Mouse (Mus musculus) retina, embryonic 14.5 days (tissue): ENCODE measurements around the gene Msantd3.

Experiments used
- DNase-seq: peaks from one replicate; pipeline ENCODE4 v3.0.0-alpha.2; 2015; ENCODE audit warnings: low spot score

The Msantd3 gene

GRCm38 (mm10) chr4:48554132-48554531 is 14.4 kb downstream of the Msantd3 start:
- no peak for DNase-seq

- peak; percentile 67 for DNase-seq
Measured at GRCm38 (mm10) chr4:48555729-48556128, 16.0 kb downstream of the Msantd3 start.

- no peak for DNase-seq
Measured at GRCm38 (mm10) chr4:48559652-48560051, 19.9 kb downstream of the Msantd3 start.

GRCm38 (mm10) chr4:48561824-48562223 is 22.1 kb downstream of the Msantd3 start:
- DNase-seq: no peak

GRCm38 (mm10) chr4:48564962-48565361 is 25.2 kb downstream of the Msantd3 start:
- DNase-seq: no peak

- DNase-seq: no peak
Measured at GRCm38 (mm10) chr4:48576361-48576760, 36.6 kb downstream of the Msantd3 start.

- no peak for DNase-seq
Measured at GRCm38 (mm10) chr4:48577831-48578230, 38.1 kb downstream of the Msantd3 start.

GRCm38 (mm10) chr4:48578399-48578798 is 38.7 kb downstream of the Msantd3 start:
- no peak for DNase-seq

GRCm38 (mm10) chr4:48579475-48580110 is 39.9 kb downstream of the Msantd3 start:
- no peak for DNase-seq

- DNase-seq: peak; percentile 61
Measured at GRCm38 (mm10) chr4:48581201-48581600, 41.5 kb downstream of the Msantd3 start.

GRCm38 (mm10) chr4:48581993-48582392 is 42.3 kb downstream of the Msantd3 start:
- DNase-seq: peak; percentile 29

GRCm38 (mm10) chr4:48582941-48583340 is 43.2 kb downstream of the Msantd3 start:
- peak; percentile 48 for DNase-seq

GRCm38 (mm10) chr4:48584421-48585240 is 44.9 kb downstream of the Msantd3 start, which contains the start of gene Tmeff1:
TSS of gene Tmeff1 (plus strand) at chr4:48585174.
- DNase-seq: peak; percentile 78

GRCm38 (mm10) chr4:48585241-48586098 is 45.7 kb downstream of the Msantd3 start:
- peak; percentile 65 for DNase-seq

GRCm38 (mm10) chr4:48586099-48586821 is 46.5 kb downstream of the Msantd3 start:
- DNase-seq: peak; percentile 79

- DNase-seq: no peak
Measured at GRCm38 (mm10) chr4:48587526-48587925, 47.8 kb downstream of the Msantd3 start.

- no peak for DNase-seq
Measured at GRCm38 (mm10) chr4:48588576-48588975, 48.8 kb downstream of the Msantd3 start.

- DNase-seq: no peak
Measured at GRCm38 (mm10) chr4:48590862-48591261, 51.1 kb downstream of the Msantd3 start.

- DNase-seq: no peak
Measured at GRCm38 (mm10) chr4:48591390-48591789, 51.7 kb downstream of the Msantd3 start.

GRCm38 (mm10) chr4:48592328-48592727 is 52.6 kb downstream of the Msantd3 start:
- DNase-seq: no peak

GRCm38 (mm10) chr4:48592844-48593243 is 53.1 kb downstream of the Msantd3 start:
- no peak for DNase-seq

GRCm38 (mm10) chr4:48596111-48596510 is 56.4 kb downstream of the Msantd3 start:
- DNase-seq: no peak
